Mouse (Mus musculus) hindbrain, embryonic 14.5 days (tissue): ENCODE results near the gene Nucb1. TPM values are rescaled to one million over a fixed set of nuclear protein-coding genes. Genes with fewer than 3 reads are reported as not detected.
A peak's percentile ranks its signal among the peaks of the same experiment; 100 is the strongest.
"Not testable (repeated sequence)": the region's sequence is repeated elsewhere in the genome, so short reads cannot be mapped to it uniquely, and the experiment has no call there.

Experiments used
- ATAC-seq: fragments of 200-750 bp; cut with Nextera tagmentation; 2 replicates; pipeline ENCODE4 v1.8.0; 2017; ENCODE audit warnings: moderate number of reproducible peaks, mild to moderate bottlenecking, moderate TSS enrichment, moderate library complexity; ENCODE audit not compliant: low FRiP score
- DNase-seq: peaks from one replicate; pipeline ENCODE4 v3.0.0-alpha.2; 2015; ENCODE audit warnings: low spot score
- H3K27ac ChIP-seq: fragments of 300-500 bp; sonication (generic); 2 replicates; pipeline ENCODE4 v1.5.1; 2014; ENCODE audit warnings: mild to moderate bottlenecking, moderate library complexity
- H3K27me3 ChIP-seq: fragments of 300-500 bp; sonication (generic); 2 replicates; pipeline ENCODE4 v1.6.1; 2014; ENCODE audit warnings: mild to moderate bottlenecking, low read length, mixed read lengths; ENCODE audit not compliant: control insufficient read depth, insufficient read depth
- H3K36me3 ChIP-seq: fragments of 300-500 bp; sonication (generic); replicated peaks from 2 replicates; pipeline ENCODE4 v1.6.1; 2014; ENCODE audit not compliant: control insufficient read depth, insufficient read depth
- H3K4me1 ChIP-seq: fragments of 300-500 bp; sonication (generic); replicated peaks from 2 replicates; pipeline ENCODE4 v1.6.1; 2014; ENCODE audit warnings: antibody characterized with exemption, low read length, mixed read lengths; ENCODE audit not compliant: control insufficient read depth, insufficient read depth
- H3K4me2 ChIP-seq: fragments of 300-500 bp; sonication (generic); replicated peaks from 2 replicates; pipeline ENCODE4 v1.6.1; 2014; ENCODE audit warnings: mild to moderate bottlenecking, moderate library complexity
- H3K4me3 ChIP-seq: fragments of 300-500 bp; sonication (generic); replicated peaks from 2 replicates; pipeline ENCODE4 v1.5.1; 2014; ENCODE audit warnings: mild to moderate bottlenecking, low read length
- H3K9ac ChIP-seq: fragments of 300-500 bp; sonication (generic); 2 replicates; pipeline ENCODE4 v1.6.1; 2014
- H3K9me3 ChIP-seq: fragments of 300-500 bp; sonication (generic); 2 replicates; pipeline ENCODE4 v1.6.1; 2016; ENCODE audit warnings: low read length; ENCODE audit not compliant: control insufficient read depth
- WGBS: fragments of 180-500 bp; shearing (Covaris S2); extraction: QIAGEN DNeasy Blood & Tissue Kit; methylation state at CpG from one replicate; pipeline ENCODE4 v1.1.7; 2014; 5-methylcytosine and 5-hydroxymethylcytosine counted together
- polyA plus RNA-seq: library from polyadenylated mRNA; unstranded; fragments of >200 nt; fragmentation: Nextera tagmentation; extraction: Ambion mirVana; gene quantifications from 2 replicates; pipeline ENCODE4 v1.2.1, GENCODE M21; 2014

The Nucb1 gene
- polyA plus RNA-seq, 1 experiment from 2014 or later = 121 TPM

DNA sequence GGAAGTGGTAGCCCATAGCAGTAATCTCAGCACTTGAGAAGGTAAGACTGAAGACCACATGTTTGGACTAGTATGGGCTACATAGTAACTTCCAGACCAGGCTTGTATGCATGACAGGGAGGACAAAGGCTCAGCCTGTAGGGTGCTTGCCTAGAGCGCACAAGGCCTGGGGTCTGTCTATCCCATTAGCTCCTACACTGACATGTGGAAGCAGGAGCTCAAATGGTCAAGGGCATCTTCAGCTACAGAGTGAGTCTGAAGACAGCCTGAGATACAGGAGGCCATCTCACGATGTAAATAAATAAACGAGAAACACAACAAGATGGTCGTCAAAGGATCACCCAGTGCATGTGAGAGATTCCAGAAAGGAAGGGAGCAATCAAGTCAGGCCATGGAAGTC lies 47.9 kb downstream of the Nucb1 start:
- peaks cover 56% of the 10 kb centered on the region for H3K36me3 ChIP-seq
- peaks cover 38% of the 10 kb centered on the region for H3K4me1 ChIP-seq
- ATAC-seq (no peak), DNase-seq (no peak)
- H3K4me2 ChIP-seq = no peak overlapping the region
- no peak overlapping the region for H3K9ac ChIP-seq
- 91% methylated on average over 4 of the region's 4 CpGs for WGBS
- no peak overlapping the region for H3K27ac ChIP-seq
- no peak overlapping the region for H3K4me3 ChIP-seq
- H3K27me3 ChIP-seq = no peaks in the 10 kb centered on the region
- H3K9me3 ChIP-seq = no peaks in the 10 kb centered on the region

DNA sequence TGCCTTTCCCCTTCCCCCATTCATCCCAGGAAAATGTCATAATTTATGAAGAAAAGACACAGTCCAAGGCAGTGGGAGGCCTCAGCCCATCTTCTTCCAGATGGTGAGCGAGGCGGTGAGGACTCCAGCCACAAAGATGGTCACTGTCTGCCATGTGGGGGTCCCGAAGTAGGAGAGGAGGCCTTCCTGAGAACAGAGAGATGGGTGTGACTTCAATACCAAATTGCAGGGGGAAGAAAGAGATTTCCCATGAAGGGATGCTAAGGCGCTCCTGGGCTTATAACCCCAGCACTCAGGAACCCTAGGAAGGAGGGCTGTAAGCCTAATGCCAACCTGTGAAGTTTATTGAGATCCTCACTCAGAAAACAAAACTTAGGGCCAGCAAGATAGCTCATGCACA lies 48.4 kb downstream of the Nucb1 start:
- ATAC-seq (no peak), DNase-seq (no peak)
- no peak overlapping the region for H3K9ac ChIP-seq
- peaks cover 61% of the 10 kb centered on the region for H3K36me3 ChIP-seq
- WGBS = 92% methylated on average over 4 of the region's 4 CpGs
- H3K9me3 ChIP-seq = no peaks in the 10 kb centered on the region
- no peak overlapping the region for H3K4me2 ChIP-seq
- H3K27ac ChIP-seq = no peak overlapping the region
- H3K4me3 ChIP-seq = no peak overlapping the region
- H3K27me3 ChIP-seq = no peaks in the 10 kb centered on the region
- H3K4me1 ChIP-seq = peaks cover 40% of the 10 kb centered on the region

DNA sequence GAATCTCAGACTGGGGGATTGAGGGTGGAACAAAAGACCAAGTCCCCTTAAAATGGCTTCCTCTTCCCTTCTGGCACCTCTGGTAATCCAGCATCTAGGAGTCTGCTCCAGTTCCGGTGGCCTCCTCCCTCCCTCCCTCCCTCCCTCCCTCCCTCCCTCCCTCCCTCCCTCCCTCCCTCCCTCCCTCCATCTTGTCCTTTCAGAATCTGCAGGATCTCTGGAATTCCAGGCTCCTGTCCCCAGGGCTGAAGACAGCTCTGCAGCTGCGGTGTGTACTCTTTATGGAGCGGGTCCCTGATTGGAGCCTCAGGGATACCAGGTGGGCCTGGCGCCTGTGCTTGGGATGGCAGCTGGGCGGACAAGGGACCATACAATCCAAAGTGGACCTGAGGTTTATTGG lies 48.9 kb downstream of the Nucb1 start:
- ATAC-seq (no peak), DNase-seq (no peak)
- H3K4me2 ChIP-seq = no peak overlapping the region
- 0 out of 2 replicates have a peak overlapping the region, but pooled peaks have one; percentile 49 for H3K9ac ChIP-seq
- peaks cover 43% of the 10 kb centered on the region for H3K4me1 ChIP-seq
- H3K27me3 ChIP-seq = no peaks in the 10 kb centered on the region
- peaks cover 66% of the 10 kb centered on the region for H3K36me3 ChIP-seq
- H3K9me3 ChIP-seq = no peaks in the 10 kb centered on the region
- H3K27ac ChIP-seq = peak overlapping the region; percentile 87
- H3K4me3 ChIP-seq = no peak overlapping the region
- 45% methylated on average over 5 of the region's 5 CpGs for WGBS

DNA sequence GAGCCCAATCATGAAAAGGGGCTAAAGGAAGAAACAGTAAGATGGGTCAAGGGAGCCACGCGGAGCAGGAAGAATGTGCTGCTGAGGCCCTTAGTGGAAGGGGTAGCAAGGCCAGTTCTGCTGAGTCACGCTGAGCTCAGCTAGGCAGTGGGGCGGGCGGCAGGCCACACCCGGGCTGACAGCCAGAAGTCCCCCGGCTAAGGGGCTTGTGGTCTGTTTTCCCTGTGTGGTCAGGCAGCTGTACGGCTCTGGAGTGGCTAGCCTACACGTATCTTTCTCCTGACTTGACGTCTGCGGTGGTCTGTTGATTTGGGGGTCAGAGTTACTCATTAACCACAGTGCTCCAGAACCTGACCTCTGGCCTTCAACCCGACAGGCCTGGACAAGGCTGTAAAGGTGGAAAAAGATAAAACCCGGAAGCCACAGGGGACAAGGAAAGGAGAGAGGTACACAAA lies 49.3 kb downstream of the Nucb1 start:
- DNase-seq (peak; percentile 63), ATAC-seq (no peak)
- Histone ChIP-seq H3K4me2 (peak overlapping the region; percentile 47), H3K4me3 (0 out of 2 replicates have a peak overlapping the region, but pooled peaks have one; percentile 78), H3K9me3 (no peaks in the 10 kb centered on the region), H3K27me3 (no peaks in the 10 kb centered on the region), H3K27ac (peak overlapping the region; percentile 87), H3K4me1 (peaks cover 41% of the 10 kb centered on the region), H3K36me3 (peaks cover 69% of the 10 kb centered on the region), H3K9ac (0 out of 2 replicates have a peak overlapping the region, but pooled peaks have one; percentile 49)
- WGBS = 30% methylated on average over 13 of the region's 13 CpGs

DNA sequence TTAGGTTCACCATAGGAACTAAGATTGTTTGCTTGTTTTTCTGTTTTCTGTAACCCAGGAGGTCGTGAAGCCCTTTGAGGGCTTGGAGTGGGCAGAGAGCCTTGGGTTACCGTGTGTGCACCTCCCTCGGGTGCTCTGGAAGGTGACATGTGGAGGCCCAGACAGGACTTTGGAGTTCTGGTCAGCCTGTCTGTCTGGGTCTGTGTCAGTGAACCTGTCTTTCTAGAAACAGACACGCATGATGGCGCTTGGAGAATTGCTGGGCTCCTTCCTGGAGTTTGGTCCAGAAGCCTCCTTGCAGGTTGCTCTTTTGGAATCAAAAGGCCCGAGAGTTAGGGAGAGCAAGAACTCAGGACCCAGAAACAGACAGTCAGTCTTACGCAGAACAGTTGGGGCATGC lies 49.8 kb downstream of the Nucb1 start:
- Histone ChIP-seq H3K4me1 (peaks cover 36% of the 10 kb centered on the region), H3K4me2 (peak overlapping the region; percentile 47), H3K27me3 (no peaks in the 10 kb centered on the region), H3K27ac (peak overlapping the region; percentile 87), H3K4me3 (peak overlapping the region; percentile 78), H3K9ac (peak overlapping the region; percentile 49), H3K9me3 (no peaks in the 10 kb centered on the region), H3K36me3 (peaks cover 70% of the 10 kb centered on the region)
- DNase-seq (no peak), ATAC-seq (no peak)
- 75% methylated on average over 7 of the region's 7 CpGs for WGBS

DNA sequence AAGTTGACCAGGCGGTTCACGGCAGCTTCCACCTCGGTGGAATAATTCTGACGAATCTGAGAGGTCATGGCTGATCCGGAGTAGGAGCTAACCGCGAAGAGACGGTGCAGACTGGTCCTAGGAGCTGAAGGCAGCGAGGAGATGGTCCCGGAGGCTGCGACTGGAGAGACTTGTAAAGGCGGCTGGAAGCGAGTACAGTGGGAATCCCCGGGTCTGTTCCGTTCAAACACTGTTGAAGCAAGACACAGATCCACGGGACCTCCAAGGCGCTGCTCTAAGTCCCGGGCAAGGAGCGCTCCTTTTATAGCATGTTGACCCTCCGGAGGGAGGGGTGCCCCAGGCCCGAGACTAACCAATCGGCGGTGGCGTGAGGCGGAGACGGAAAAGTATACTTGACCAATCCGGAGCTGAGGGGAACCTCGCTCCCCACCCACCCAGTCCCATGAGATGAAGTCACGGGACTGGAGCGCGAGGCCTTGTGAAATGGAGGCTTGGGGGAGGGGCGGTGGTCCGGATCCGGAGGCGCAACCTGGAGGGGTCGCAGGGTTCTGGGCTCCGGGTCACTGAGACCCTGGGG lies 50.6 kb downstream of the Nucb1 start, which contains the start of gene Ftl1:
Gene Ftl1, minus strand, starts transcription at position 321 of the 577 bp plus-strand sequence.
- WGBS = 0% methylated on average over 24 of the region's 37 CpGs
- Histone ChIP-seq H3K4me2 (peak within 1 kb of the TSS; percentile 92), H3K4me3 (peak within 1 kb of the TSS; percentile 78), H3K27ac (peak within 1 kb of the TSS; percentile 97), H3K36me3 (peaks cover 71% of the 10 kb centered on the region), H3K4me1 (peaks cover 31% of the 10 kb centered on the region), H3K9ac (peak within 1 kb of the TSS; percentile 82)
- ATAC-seq = peak; percentile 95
- H3K27me3 ChIP-seq, H3K9me3 ChIP-seq: not testable (repeated sequence)
- peak; percentile 99 for DNase-seq

DNA sequence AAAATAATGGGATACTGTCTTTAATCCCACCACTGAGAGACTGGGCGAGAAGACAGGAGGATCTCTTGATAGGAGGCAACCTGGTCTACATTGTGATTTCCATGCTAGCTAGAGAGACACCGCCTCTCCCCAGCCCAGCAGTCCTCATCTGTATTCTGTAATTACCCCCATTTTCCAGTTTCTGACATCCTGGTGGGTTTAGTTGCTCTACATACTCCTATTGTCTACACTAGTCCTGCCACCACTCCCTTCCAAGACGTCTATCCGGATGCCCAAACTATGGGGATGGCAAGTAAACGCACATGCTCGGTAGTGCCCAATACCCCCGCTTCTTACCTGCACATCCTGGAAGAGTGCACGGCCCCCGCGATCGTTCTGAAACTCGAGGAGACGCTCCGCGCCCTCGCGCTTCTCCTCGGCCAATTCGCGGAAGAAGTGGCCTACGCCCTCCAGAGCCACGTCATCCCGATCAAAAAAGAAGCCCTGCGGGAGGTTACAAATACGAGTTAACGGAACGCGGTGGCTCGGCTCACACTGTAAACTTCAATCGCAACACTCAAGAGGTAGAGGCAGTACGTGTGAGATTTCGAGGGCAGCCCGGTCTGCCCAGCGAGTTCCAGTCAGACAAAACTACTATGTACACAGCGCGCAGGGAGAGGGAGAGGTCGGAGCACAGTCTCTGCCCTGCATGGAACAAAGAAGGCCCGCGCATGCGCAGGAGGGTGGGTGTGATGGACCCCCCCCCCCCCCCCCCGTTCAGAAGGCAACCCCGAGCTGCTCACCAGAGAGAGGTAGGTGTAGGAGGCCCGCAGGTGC lies 51.2 kb downstream of the Nucb1 start:
- ATAC-seq (peak; percentile 67), DNase-seq (peak; percentile 89)
- H3K9ac ChIP-seq = peak overlapping the region; percentile 82
- peak overlapping the region; percentile 97 for H3K27ac ChIP-seq
- H3K9me3 ChIP-seq = no peaks in the 10 kb centered on the region
- peak overlapping the region; percentile 78 for H3K4me3 ChIP-seq
- H3K4me1 ChIP-seq = peaks cover 31% of the 10 kb centered on the region
- H3K36me3 ChIP-seq = peaks cover 71% of the 10 kb centered on the region
- H3K4me2 ChIP-seq = peak overlapping the region; percentile 92
- no peaks in the 10 kb centered on the region for H3K27me3 ChIP-seq
- under 1% methylated on average over 40 of the region's 43 CpGs for WGBS

DNA sequence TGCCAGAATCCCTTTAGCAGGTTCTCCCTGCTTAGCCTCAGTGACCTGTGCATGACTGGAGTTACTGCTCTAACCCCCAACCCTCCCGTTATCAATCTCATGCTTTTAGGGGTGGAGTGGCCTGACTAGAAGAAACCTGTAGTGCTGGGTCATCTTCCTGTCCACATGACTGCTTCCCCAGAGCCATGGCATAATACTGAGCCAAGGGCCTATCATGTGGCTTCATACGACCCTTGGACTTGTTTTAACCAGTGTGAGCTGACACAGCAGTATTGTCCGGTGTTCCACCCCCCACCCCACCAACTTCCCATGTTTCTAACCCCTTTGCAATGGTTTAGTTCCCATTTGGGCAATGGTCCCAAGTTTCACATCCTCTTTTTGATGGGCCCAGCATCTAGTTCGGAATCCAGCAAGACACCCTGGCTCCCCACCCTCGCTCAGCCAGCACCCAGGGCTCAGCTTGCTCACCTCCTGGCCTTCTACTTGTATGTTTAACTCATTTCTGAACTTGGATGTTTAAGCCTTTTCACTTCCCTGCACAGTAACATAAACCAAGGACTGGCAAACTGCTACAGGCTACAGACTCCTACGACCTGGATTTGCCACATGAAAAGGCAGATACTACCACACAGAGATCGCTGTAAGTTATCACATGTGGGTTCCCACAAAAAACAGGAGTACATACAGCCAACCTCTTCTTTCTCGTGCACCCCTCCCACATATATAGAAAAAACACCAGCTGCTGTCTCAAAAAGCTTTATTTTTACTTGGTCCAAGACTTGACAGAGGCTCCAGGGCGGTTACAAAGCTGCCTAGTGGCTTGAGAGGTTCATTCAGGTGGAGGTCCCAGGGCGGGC lies 52.8 kb downstream of the Nucb1 start:
- H3K9ac ChIP-seq = peak overlapping the region; percentile 82
- H3K4me3 ChIP-seq = peak overlapping the region; percentile 78
- ATAC-seq (no peak), DNase-seq (no peak)
- 70% methylated on average over 10 of the region's 10 CpGs for WGBS
- H3K27ac ChIP-seq = 0 out of 2 replicates have a peak overlapping the region, but pooled peaks have one; percentile 97
- no peaks in the 10 kb centered on the region for H3K27me3 ChIP-seq
- peaks cover 69% of the 10 kb centered on the region for H3K36me3 ChIP-seq
- peaks cover 31% of the 10 kb centered on the region for H3K4me1 ChIP-seq
- peak overlapping the region; percentile 92 for H3K4me2 ChIP-seq
- H3K9me3 ChIP-seq = no peaks in the 10 kb centered on the region
